Mouse (Mus musculus) adrenal gland, adult 8-10 months (tissue): ENCODE measurements at regions not wholly inside any gene's neighbourhood (a gene's known extent, or its start where the extent isn't known, plus 50 kb on each side); places are given as distances from the start of the nearest gene placed in this dataset.

Experiments used
- DNase-seq: peaks from one replicate; pipeline ENCODE4 v3.0.0; 2022

GRCm38 (mm10) chr10:91312913-91313312 lies 131.8 kb upstream of the Tmpo start:
- DNase-seq, result no peak

- DNase-seq, result no peak
Observed at GRCm38 (mm10) chr10:91300067-91300466, 119.0 kb upstream of the Tmpo start.

GRCm38 (mm10) chr10:91297792-91298460 lies 116.8 kb upstream of the Tmpo start:
- DNase-seq, result no peak

- DNase-seq, result no peak
Observed at GRCm38 (mm10) chr10:91295345-91295744, 114.2 kb upstream of the Tmpo start.

- no peak for DNase-seq
Observed at GRCm38 (mm10) chr10:91293226-91293625, 112.1 kb upstream of the Tmpo start.

- DNase-seq, result no peak
Observed at GRCm38 (mm10) chr10:91284259-91284658, 103.1 kb upstream of the Tmpo start.

- DNase-seq, result peak; percentile 74
Observed at GRCm38 (mm10) chr10:91270955-91271741, 90.0 kb upstream of the Tmpo start.

- DNase-seq, result peak; percentile 59
Observed at GRCm38 (mm10) chr10:91270268-91270954, 89.3 kb upstream of the Tmpo start.

GRCm38 (mm10) chr10:91267886-91268285 lies 86.8 kb upstream of the Tmpo start:
- no peak for DNase-seq

GRCm38 (mm10) chr10:91260416-91260815 lies 79.3 kb upstream of the Tmpo start:
- no peak for DNase-seq

- DNase-seq, result no peak
Observed at GRCm38 (mm10) chr10:91249681-91250195, 68.6 kb upstream of the Tmpo start.

GRCm38 (mm10) chr10:91244297-91244696 lies 63.2 kb upstream of the Tmpo start:
- no peak for DNase-seq

- DNase-seq, result no peak
Observed at GRCm38 (mm10) chr10:91242491-91243046, 61.5 kb upstream of the Tmpo start.

- no peak for DNase-seq
Observed at GRCm38 (mm10) chr10:91241611-91242005, 60.5 kb upstream of the Tmpo start.

GRCm38 (mm10) chr10:91240856-91241610 lies 59.9 kb upstream of the Tmpo start:
- peak; percentile 17 for DNase-seq

- DNase-seq, result no peak
Observed at GRCm38 (mm10) chr10:91240320-91240719, 59.2 kb upstream of the Tmpo start.

- peak; percentile 64 for DNase-seq
Observed at GRCm38 (mm10) chr10:91236844-91237243, 55.7 kb upstream of the Tmpo start.

GRCm38 (mm10) chr10:91234709-91235108 lies 53.6 kb upstream of the Tmpo start:
- DNase-seq, result no peak
